Mouse (Mus musculus) layer of hippocampus, adult 18-20 months (tissue): ENCODE data around the gene Grid1. TPM values are rescaled to one million over a fixed set of nuclear protein-coding genes. Genes with fewer than 3 reads are reported as not detected.

Experiments used
- microRNA-seq, 2 experiments: library from miRNA; unstranded; fragments of <30 nt; microRNA quantifications; one replicate each; pipeline ENCODE4 v1.2.0; 2021
- total RNA-seq, 2 experiments: library from RNA; stranded (reverse); gene quantifications; 2 replicates each; pipeline ENCODE4 v1.2.3; 2021

Grid1 gene
- total RNA-seq, 2 experiments from 2014 or later: 51.1 to 53.0 TPM

Small RNA genes lying within 50 kb of the gene (microRNA-seq; reads per million reads assigned to microRNA genes)
- 648 to 649 reads per million in 2 experiments for gene Mir346

Other genes with a start within 250 kb of the Grid1 start
- gene Ldb3, start 231.4 kb upstream of the Grid1 start, total RNA-seq: 1 to 10 TPM; 3.5 to 4.1 TPM
- not detected for gene Opn4, start 220.0 kb upstream of the Grid1 start, total RNA-seq
- gene Wapl, start 146.2 kb upstream of the Grid1 start, total RNA-seq: 10 to 100 TPM; 51.2 to 52.8 TPM